Mouse (Mus musculus): ENCODE measurements around the gene Calu. TPM values are rescaled to one million over a fixed set of nuclear protein-coding genes. Genes with fewer than 3 reads are reported as not detected.
"Not testable (repeated sequence)": the region's sequence is repeated elsewhere in the genome, so short reads cannot be mapped to it uniquely, and the experiment has no call there.

The Calu gene
- polyA plus RNA-seq, 1 experiment from 2014 or later = 246 TPM

DNA sequence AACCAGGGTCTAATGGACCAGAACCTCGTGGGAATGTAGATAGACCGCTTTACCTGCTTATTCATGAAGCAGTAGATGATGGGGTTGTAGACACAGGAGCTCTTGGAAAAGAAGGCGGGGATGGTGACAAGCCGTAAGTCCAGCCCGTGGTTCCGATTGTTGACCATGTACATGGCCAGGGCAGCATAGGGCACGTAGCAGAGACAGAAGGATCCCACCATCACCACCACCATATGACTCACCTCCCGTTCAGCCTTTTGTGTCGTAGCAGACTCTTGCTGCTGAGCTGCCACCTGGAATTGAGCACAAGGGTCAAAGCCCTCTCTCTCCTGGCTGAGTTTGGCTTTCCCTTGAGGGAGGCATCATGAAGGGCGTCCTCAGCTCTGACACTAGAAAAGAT is 30.8 kb downstream of the Calu start:
- H3K27ac ChIP-seq (replicated peaks) = no peak overlapping the region
- H3K27me3 ChIP-seq (ENCODE audit: low read depth, poor library complexity, severe bottlenecking) = no peaks in the 10 kb centered on the region
- 96% methylated on average over 10 of the region's 10 CpGs for WGBS
- H3K4me3 ChIP-seq = no peak overlapping the region
- H3K36me3 ChIP-seq = peaks cover 59% of the 10 kb centered on the region
- no peak for DNase-seq (ENCODE audit: low spot score)
- H3K9me3 ChIP-seq (replicated peaks) = no peaks in the 10 kb centered on the region
- 0 out of 2 replicates have a peak, but pooled peaks cover 5% of the 10 kb centered on the region for H3K4me1 ChIP-seq

DNA sequence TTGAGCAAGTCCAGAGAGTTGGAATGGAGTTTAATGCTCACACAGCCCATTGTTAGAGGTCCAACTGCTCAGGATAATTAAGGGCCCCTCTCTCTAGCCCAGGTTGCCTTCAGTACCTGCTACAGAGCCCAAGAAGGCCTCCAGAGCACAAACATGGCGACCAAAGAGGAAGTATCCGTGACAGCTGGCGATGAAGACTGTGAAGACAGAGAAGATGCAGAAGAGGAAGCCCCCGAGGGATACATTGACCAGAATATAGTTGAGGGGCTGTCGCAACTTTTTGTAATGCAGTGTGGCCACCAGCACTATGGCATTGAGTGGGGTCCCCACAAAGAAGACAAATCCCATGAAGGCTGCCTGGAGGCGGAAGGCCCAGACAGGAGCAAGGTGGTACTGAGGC is 32.1 kb downstream of the Calu start:
- 91% methylated on average over 6 of the region's 6 CpGs for WGBS
- Histone ChIP-seq H3K9me3 (replicated peaks) (no peaks in the 10 kb centered on the region), H3K36me3 (peaks cover 46% of the 10 kb centered on the region), H3K4me1 (0 out of 2 replicates have a peak, but pooled peaks cover 5% of the 10 kb centered on the region), H3K4me3 (no peak overlapping the region), H3K27ac (replicated peaks) (no peak overlapping the region), H3K27me3 (ENCODE audit: low read depth, poor library complexity, severe bottlenecking) (no peaks in the 10 kb centered on the region)
- no peak for DNase-seq (ENCODE audit: low spot score)

DNA sequence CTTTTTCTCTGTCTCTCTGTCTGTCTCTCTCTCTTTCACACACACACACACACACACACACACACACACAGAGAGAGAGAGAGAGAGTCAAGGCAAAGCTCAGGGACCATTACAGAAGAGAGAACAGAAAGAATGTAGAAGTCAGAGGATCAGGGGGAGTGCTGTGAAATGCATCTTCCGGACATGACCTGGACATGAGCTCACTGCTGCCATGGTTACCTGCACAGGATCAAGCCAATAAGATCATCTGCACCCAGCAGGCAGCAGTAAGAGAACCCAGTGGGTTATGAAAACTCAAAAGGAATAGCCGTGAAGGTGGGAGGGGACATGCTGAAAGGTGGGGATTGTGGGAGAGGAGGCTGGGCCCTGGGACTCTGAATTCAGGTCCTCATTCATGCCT is 34.6 kb downstream of the Calu start:
- H3K27ac ChIP-seq (replicated peaks) = no peak overlapping the region
- H3K9me3 ChIP-seq (replicated peaks) = no peaks in the 10 kb centered on the region
- peaks cover 21% of the 10 kb centered on the region for H3K36me3 ChIP-seq
- DNase-seq (ENCODE audit: low spot score) = no peak
- H3K27me3 ChIP-seq (ENCODE audit: low read depth, poor library complexity, severe bottlenecking) = peaks cover 14% of the 10 kb centered on the region
- H3K4me3 ChIP-seq = no peak overlapping the region
- H3K4me1 ChIP-seq = peaks cover 6% of the 10 kb centered on the region
- 63% methylated on average over 2 of the region's 2 CpGs for WGBS

DNA sequence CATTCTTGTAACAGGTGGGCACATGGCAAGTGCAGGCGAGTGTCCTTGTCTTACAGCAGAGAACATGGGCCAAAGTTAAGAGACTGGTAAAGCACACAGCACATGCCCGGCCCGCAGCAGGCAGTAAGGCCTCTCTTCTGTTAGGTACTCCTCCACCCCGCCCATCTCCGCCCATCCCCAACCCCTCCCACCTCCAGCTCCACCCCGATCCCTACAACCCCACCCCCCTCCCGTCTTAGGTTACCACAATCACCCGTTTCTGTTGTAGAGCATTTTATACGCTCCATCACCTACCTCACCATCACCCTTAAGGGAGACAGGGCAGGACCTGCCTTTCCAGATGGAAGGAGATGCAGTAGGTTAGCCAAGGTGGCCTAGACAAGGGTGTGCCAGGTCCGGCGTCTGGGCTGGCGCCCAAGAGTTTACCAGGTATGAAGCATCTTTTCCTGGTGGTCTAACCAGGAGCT is 40.2 kb downstream of the Calu start, which contains the start of gene Opn1sw:
Gene Opn1sw (minus strand): TSS at position 417 of the 467 bp plus-strand sequence.
- Histone ChIP-seq H3K36me3 (no peaks in the 10 kb centered on the region), H3K27me3 (ENCODE audit: low read depth, poor library complexity, severe bottlenecking) (peaks cover 33% of the 10 kb centered on the region), H3K4me1 (peaks cover 14% of the 10 kb centered on the region), H3K9me3 (replicated peaks) (no peaks in the 10 kb centered on the region), H3K27ac (replicated peaks) (no peak within 1 kb of the TSS), H3K4me3 (peak within 1 kb of the TSS; percentile 38)
- WGBS = 2% methylated on average over 12 of the region's 12 CpGs
- peak; percentile 39 for DNase-seq (ENCODE audit: low spot score)

DNA sequence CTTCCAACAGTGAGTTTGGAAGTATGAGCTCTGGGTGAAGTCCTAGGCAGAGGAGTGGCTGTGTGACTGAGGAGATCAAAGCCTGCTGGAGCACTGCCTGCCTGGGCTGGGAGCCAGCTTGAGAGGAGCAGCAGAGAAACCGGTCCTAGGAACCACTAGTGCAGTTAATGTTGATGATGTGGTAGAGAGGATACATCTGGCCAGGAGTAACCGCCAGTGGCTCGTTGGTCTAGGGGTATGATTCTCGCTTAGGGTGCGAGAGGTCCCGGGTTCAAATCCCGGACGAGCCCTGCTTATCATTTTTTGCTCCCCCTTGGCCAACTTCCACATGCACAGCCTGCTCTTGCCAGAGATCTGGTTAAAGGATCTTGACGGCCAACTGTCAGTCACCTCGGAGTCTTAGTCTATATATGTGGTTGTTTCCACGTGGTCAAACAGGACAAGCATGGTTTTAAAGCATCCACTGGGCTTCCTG is 40.8 kb downstream of the Calu start:
- Histone ChIP-seq H3K4me1 (peaks cover 14% of the 10 kb centered on the region), H3K27me3 (ENCODE audit: low read depth, poor library complexity, severe bottlenecking) (peaks cover 34% of the 10 kb centered on the region), H3K36me3 (no peaks in the 10 kb centered on the region), H3K27ac (replicated peaks) (no peak overlapping the region), H3K4me3 (peak overlapping the region; percentile 38; the same call in 1 of the 2 replicates), H3K9me3 (replicated peaks) (no peaks in the 10 kb centered on the region)
- DNase-seq (ENCODE audit: low spot score) = peak; percentile 46
- WGBS = 13% methylated on average over 11 of the region's 11 CpGs

DNA sequence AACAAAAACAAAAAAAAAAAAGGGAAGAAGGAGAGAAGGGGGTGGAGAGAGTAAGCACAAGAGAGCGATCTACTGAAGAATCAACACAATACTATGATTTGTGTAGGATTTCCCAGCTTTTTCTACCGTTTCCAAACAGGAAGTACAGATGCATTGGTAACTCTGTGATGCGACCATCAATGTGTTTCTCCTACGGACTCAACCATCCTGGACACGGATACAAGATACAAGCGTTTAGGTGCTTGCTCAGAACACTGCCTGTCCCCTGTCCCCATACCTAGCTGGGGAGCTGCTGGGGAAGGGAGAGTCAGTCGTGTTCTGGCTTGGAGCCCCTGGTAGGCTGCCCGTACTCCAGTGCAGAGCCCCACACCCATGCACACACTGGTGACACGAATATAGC is 41.6 kb downstream of the Calu start:
- H3K9me3 ChIP-seq (replicated peaks) = no peaks in the 10 kb centered on the region
- H3K4me1 ChIP-seq = peaks cover 14% of the 10 kb centered on the region
- DNase-seq (ENCODE audit: low spot score) = no peak
- H3K27ac ChIP-seq (replicated peaks) = no peak overlapping the region
- peaks cover 42% of the 10 kb centered on the region for H3K27me3 ChIP-seq (ENCODE audit: low read depth, poor library complexity, severe bottlenecking)
- no peak overlapping the region for H3K4me3 ChIP-seq
- no peaks in the 10 kb centered on the region for H3K36me3 ChIP-seq
- 61% methylated on average over 9 of the region's 9 CpGs for WGBS

DNA sequence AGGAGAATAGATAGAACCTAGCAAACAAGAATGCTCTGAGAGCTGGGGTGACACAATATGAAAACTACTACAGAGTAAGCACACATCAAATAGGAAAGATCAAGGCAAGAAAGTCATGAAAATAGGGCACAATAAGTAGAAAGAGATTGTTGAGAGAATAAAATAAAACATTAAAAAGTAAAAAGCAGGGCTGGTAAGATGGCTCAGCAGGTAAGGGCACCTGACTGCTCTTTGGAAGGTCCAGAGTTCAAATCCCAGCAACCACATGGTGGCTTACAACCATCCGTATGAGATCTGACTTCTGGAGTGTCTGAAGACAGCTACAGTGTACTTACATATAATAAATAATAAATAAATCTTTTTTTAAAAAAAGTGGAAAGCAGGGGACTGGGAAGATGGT is 42.6 kb downstream of the Calu start:
- H3K9me3 ChIP-seq (replicated peaks); H3K27ac ChIP-seq (replicated peaks); H3K36me3 ChIP-seq; DNase-seq (ENCODE audit: low spot score); H3K4me3 ChIP-seq: not testable (repeated sequence)
- H3K27me3 ChIP-seq (ENCODE audit: low read depth, poor library complexity, severe bottlenecking) = peaks cover 53% of the 10 kb centered on the region
- peaks cover 15% of the 10 kb centered on the region for H3K4me1 ChIP-seq
- 84% methylated on average over 1 of the region's 1 CpGs for WGBS

DNA sequence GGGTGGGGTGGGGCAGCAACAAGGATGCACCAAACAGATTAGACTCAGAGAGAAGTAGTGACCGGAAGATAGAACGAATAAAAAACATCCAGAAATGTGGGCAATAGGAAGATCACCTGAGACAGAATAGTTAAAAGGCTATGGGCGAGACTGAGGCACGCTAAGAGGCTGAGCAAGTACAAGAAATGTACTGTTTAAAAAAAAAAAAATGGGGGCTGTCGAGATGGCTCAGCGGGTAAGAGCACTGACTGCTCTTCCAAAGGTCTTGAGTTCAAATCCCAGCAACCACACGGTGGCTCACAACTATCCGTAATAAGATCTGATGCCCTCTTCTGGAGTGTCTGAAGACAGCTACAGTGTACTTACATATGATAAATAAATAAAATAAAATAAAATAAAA is 43.4 kb downstream of the Calu start:
- H3K36me3 ChIP-seq; DNase-seq (ENCODE audit: low spot score); H3K4me3 ChIP-seq; H3K9me3 ChIP-seq (replicated peaks); H3K27ac ChIP-seq (replicated peaks): not testable (repeated sequence)
- 74% methylated on average over 8 of the region's 8 CpGs for WGBS
- peaks cover 57% of the 10 kb centered on the region for H3K27me3 ChIP-seq (ENCODE audit: low read depth, poor library complexity, severe bottlenecking)
- H3K4me1 ChIP-seq = peaks cover 22% of the 10 kb centered on the region

DNA sequence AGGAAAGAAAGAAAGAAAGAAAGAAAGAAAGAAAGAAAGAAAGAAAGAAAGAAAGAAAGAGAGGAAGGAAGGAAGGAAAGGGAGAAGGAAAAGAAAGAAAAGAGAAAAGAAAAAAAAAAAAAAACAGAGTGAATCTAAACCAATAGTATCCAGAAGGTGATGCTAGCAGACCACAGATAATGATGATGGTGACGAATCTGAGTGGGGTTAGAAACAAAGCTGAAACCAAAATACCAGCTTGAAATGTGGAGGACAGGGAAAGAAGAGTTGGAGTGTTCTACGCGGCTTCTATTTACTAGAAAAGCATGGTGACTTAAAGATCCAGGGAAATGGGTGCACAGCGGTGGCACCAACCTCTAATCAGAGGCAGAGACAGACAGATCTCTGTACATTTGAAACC is 43.9 kb downstream of the Calu start:
- DNase-seq (ENCODE audit: low spot score) = no peak
- WGBS = 76% methylated on average over 4 of the region's 4 CpGs
- Histone ChIP-seq H3K4me3 (no peak overlapping the region), H3K4me1 (peaks cover 28% of the 10 kb centered on the region), H3K27me3 (ENCODE audit: low read depth, poor library complexity, severe bottlenecking) (peaks cover 53% of the 10 kb centered on the region), H3K9me3 (replicated peaks) (no peaks in the 10 kb centered on the region), H3K36me3 (no peaks in the 10 kb centered on the region), H3K27ac (replicated peaks) (no peak overlapping the region)

DNA sequence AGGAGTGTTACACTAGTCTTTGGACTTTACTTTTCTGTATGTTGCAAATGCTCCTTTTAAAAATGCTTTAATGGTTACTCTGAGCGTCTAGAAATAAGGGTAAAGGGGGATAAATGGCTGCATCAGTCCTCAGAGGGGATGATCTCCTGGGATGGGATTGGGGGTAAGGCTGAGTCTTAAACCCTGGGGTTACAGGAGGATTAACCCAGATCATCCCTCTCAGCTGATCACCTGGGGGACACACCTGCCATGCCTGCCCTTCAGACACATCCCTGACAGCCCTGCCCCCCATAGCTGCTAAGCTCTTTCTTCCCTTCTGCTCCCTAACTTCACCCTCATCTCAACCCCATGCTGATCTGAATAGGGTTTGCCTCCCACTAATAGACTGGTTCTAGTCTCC is 46.4 kb downstream of the Calu start:
- Histone ChIP-seq H3K4me3 (no peak overlapping the region), H3K4me1 (peaks cover 27% of the 10 kb centered on the region), H3K27me3 (ENCODE audit: low read depth, poor library complexity, severe bottlenecking) (peaks cover 56% of the 10 kb centered on the region), H3K9me3 (replicated peaks) (no peaks in the 10 kb centered on the region), H3K36me3 (peaks cover 4% of the 10 kb centered on the region; the same call in 1 of the 2 replicates), H3K27ac (replicated peaks) (no peak overlapping the region)
- WGBS = 45% methylated on average over 1 of the region's 1 CpGs
- DNase-seq (ENCODE audit: low spot score) = no peak

DNA sequence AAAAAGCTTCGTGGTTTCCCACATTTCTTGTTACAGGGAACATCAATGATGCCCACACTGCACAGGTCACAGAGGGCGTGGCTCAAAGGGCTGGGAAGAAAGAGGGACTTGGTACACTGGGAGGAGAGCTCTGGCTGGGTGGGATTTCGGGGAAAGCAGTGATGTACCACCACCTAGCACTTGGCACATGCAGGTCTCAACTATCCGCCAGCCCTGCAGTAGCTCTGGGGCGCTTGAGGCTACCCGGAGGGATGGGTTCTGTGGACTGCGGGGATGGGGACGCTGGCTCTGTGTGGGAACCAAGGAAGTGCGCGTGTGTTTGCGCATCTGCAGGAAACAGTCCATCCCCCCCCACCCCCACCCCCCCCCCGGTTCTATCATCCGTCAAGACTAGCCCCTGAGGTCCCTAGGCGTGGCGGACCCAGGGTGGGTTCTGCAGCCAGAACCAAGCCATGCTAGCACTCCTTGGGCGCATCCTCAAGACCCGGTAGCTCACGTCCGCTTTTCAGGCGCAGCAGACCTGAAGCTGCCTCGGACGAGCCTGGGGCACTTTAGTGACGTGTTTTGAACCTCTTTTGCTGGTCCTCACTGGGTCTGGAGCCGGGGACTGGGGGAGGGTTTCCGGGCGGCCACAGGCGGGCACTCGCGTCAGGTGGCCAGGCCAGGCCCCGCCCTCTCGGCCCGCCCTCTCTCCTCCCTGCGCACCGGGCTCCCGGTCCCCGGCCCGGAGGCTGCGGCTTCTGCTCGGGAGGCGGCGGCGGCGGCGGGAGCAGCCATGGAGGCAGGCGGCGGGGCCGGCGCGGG is 48.2 kb downstream of the Calu start, which contains the start of gene Ccdc136:
Gene Ccdc136 (plus strand): TSS at position 400 of the 804 bp plus-strand sequence.
- H3K27me3 ChIP-seq (ENCODE audit: low read depth, poor library complexity, severe bottlenecking) = peaks cover 51% of the 10 kb centered on the region
- H3K27ac ChIP-seq (replicated peaks) = peak within 1 kb of the TSS; percentile 83
- H3K36me3 ChIP-seq = peaks cover 6% of the 10 kb centered on the region; the same call in 1 of the 2 replicates
- H3K4me3 ChIP-seq = peak within 1 kb of the TSS; percentile 83
- no peaks in the 10 kb centered on the region for H3K9me3 ChIP-seq (replicated peaks)
- DNase-seq (ENCODE audit: low spot score) = peak; percentile 79
- peaks cover 27% of the 10 kb centered on the region for H3K4me1 ChIP-seq
- under 1% methylated on average over 48 of the region's 49 CpGs for WGBS

DNA sequence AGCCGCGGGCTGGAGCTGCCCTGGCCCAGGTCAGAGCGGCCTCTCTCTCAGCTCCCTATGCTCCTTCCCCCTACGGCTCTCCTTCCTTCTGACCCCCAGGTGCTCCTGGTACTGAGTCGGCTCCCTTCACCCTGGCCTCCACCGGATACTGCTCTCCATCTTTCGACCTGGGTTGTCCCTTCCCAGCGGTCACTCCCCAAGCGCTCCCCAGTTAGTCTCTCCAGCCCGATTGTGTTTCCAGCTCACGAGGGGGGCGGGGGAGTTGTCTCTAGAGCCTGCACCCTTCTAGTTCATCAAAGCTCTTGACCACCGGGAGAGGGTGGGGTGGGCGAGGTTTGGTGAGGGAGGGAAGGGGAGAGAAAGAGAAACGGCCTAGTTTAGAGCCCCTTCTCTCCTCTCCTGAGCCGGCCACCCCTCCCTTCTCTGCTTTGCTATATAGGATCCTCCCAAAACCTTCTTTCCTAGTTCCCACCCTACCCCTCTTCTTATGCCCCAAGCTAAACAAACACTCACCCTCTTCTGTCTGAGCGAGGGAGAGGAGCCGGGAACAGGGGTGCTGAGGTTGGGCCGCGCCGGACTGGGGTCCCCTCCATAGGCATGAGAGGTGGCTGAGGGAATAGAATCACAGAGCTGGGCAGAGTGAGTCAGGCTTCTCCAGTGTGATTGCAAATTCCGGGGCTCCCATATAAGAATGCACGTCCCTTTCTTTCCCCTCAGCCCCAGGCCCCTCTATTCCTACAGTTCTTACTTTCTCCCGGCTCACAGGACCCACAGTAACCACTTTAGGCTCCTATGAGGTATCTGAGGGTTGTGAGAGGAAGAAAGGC is 49.1 kb downstream of the Calu start:
- H3K36me3 ChIP-seq = peaks cover 6% of the 10 kb centered on the region; the same call in 1 of the 2 replicates
- no peaks in the 10 kb centered on the region for H3K9me3 ChIP-seq (replicated peaks)
- WGBS = under 1% methylated on average over 24 of the region's 24 CpGs
- peaks cover 51% of the 10 kb centered on the region for H3K27me3 ChIP-seq (ENCODE audit: low read depth, poor library complexity, severe bottlenecking)
- peak overlapping the region; percentile 83 for H3K4me3 ChIP-seq
- peak overlapping the region; percentile 83 for H3K27ac ChIP-seq (replicated peaks)
- H3K4me1 ChIP-seq = peaks cover 27% of the 10 kb centered on the region
- DNase-seq (ENCODE audit: low spot score) = no peak
